ENCODE assay signal across 15 mouse cellular contexts in the genomic region with DNA sequence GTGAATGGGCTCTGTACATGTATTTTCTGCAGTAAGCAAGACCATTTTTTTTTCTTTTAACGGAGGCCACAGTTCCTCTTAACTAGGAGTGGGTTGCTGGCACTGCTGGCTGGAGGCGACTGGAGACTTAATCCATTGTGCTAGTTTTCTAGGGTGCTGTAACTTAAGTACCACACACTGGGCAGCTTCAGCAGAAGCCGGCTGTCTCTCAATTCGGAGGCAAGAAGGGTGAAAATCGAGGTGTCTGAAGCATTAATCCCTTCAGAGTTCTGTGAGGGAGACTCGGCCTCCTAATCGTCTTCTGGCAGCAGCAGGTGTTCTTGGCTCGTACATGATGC.
DNase-seq lines count a peak whose midpoint lies in the region; ATAC-seq and TF ChIP-seq lines count a peak whose summit lies in the region.
"Had no signal": no experiment of that assay in that cellular context is flagged by ENCODE, and none has a peak within 500 bp of the region (broad histone marks: within the 10 kb centered on the region; RNA-seq: fewer than 3 reads in every experiment).

No protein-coding gene starts in this region.

- peaks cover 7% of the 10 kb centered on the region for H3K4me1 ChIP-seq in forebrain, postnatal 0 days (ENCODE audit: insufficient read depth)
- peaks cover 32% of the 10 kb centered on the region for H3K4me1 ChIP-seq in midbrain, embryonic 10.5 days
- peaks cover 21% of the 10 kb centered on the region for H3K4me1 ChIP-seq in neural tube, embryonic 12.5 days
- H3K4me1 ChIP-seq in kidney, embryonic 14.5 days (ENCODE audit: control insufficient read depth, insufficient read depth, low read length): no peaks in the 10 kb centered on the region
- peaks cover 7% of the 10 kb centered on the region; the same call in 1 of the 2 replicates for H3K4me1 ChIP-seq in intestine, embryonic 16.5 days (ENCODE audit: control insufficient read depth, insufficient read depth, low read length)
- H3K4me1 ChIP-seq: heart, embryonic 15.5 days had no signal

- H3K36me3 ChIP-seq in forebrain, postnatal 0 days (ENCODE audit: insufficient read depth): no peaks in the 10 kb centered on the region
- peaks cover 12% of the 10 kb centered on the region for H3K36me3 ChIP-seq in midbrain, embryonic 10.5 days
- H3K36me3 ChIP-seq in neural tube, embryonic 12.5 days: peaks cover 7% of the 10 kb centered on the region; the same call in 1 of the 2 replicates
- no peaks in the 10 kb centered on the region for H3K36me3 ChIP-seq in kidney, embryonic 14.5 days (ENCODE audit: control insufficient read depth, insufficient read depth, low read length)
- no peaks in the 10 kb centered on the region for H3K36me3 ChIP-seq in intestine, embryonic 16.5 days (ENCODE audit: control insufficient read depth, insufficient read depth, low read length)
- H3K36me3 ChIP-seq: heart, embryonic 15.5 days had no signal

- DNase-seq in frontal cortex, postnatal 25 days (ENCODE audit: low spot score in 2 of 2): no peak
- DNase-seq in forebrain, postnatal 0 days: no peak
- DNase-seq in midbrain, embryonic 10.5 days (ENCODE audit: low spot score): no peak
- no peak for DNase-seq in lung, adult 18-20 months
- DNase-seq: cerebellum, adult 8-10 months; heart, adult 18-20 months; liver; lung, adult 2 months; thymus, postnatal 36 days had no signal

- 10% methylated on average over 8 of the region's 8 CpGs for WGBS in forebrain, postnatal 0 days
- WGBS in midbrain, embryonic 10.5 days: 50% methylated on average over 8 of the region's 8 CpGs
- 56% methylated on average over 8 of the region's 8 CpGs for WGBS in neural tube, embryonic 12.5 days
- WGBS in kidney, embryonic 14.5 days: 84% methylated on average over 8 of the region's 8 CpGs
- WGBS in intestine, embryonic 16.5 days: 72% methylated on average over 8 of the region's 8 CpGs

- TF ChIP-seq CTCF in forebrain, postnatal 0 days (IDR thresholded peaks at IDR 0.05; ENCODE audit: low read depth): no peak

- ATAC-seq in frontal cortex, adult (ENCODE audit: low TSS enrichment): peak; percentile 5; the same call in 1 of the 2 replicates
- ATAC-seq in forebrain, postnatal 0 days: peak; percentile 15; the same call in 1 of the 2 replicates
- ATAC-seq in neural tube, embryonic 12.5 days (ENCODE audit: low FRiP score, low read depth): peak; percentile 14; the same call in 1 of the 2 replicates
- no peak for ATAC-seq in kidney, embryonic 14.5 days (ENCODE audit: low FRiP score, low TSS enrichment)
- no peak for ATAC-seq in intestine, embryonic 16.5 days

- peak overlapping the region; percentile 88 for H3K27ac ChIP-seq in forebrain, postnatal 0 days (ENCODE audit: low read depth, low read length)
- H3K27ac ChIP-seq in midbrain, embryonic 10.5 days (replicated peaks): peak overlapping the region; percentile 76; the same call in 1 of the 2 replicates
- no peak overlapping the region for H3K27ac ChIP-seq in neural tube, embryonic 12.5 days
- no peak overlapping the region for H3K27ac ChIP-seq in kidney, embryonic 14.5 days (ENCODE audit: low read depth, low read length)
- H3K27ac ChIP-seq in intestine, embryonic 16.5 days (ENCODE audit: low read length): no peak overlapping the region
- H3K27ac ChIP-seq: heart, embryonic 15.5 days had no signal

- H3K4me2 ChIP-seq in forebrain, postnatal 0 days (ENCODE audit: low read depth): no peak overlapping the region
- H3K4me2 ChIP-seq in neural tube, embryonic 12.5 days (replicated peaks): no peak overlapping the region
- H3K4me2 ChIP-seq in kidney, embryonic 14.5 days (replicated peaks; ENCODE audit: low read depth, low read length): no peak overlapping the region
- H3K4me2 ChIP-seq in intestine, embryonic 16.5 days (ENCODE audit: low read depth, low read length): no peak overlapping the region
- H3K4me2 ChIP-seq: heart, embryonic 15.5 days had no signal

- H3K4me3 ChIP-seq in forebrain, postnatal 0 days (ENCODE audit: low read depth, low read length): no peak overlapping the region
- no peak overlapping the region for H3K4me3 ChIP-seq in midbrain, embryonic 10.5 days
- no peak overlapping the region for H3K4me3 ChIP-seq in neural tube, embryonic 12.5 days
- no peak overlapping the region for H3K4me3 ChIP-seq in kidney, embryonic 14.5 days (ENCODE audit: low read length)
- no peak overlapping the region for H3K4me3 ChIP-seq in intestine, embryonic 16.5 days (ENCODE audit: low read length)
- H3K4me3 ChIP-seq: heart, embryonic 15.5 days had no signal

- H3K9me3 ChIP-seq in forebrain, postnatal 0 days (ENCODE audit: low read length): no peaks in the 10 kb centered on the region
- H3K9me3 ChIP-seq in midbrain, embryonic 10.5 days (replicated peaks): no peaks in the 10 kb centered on the region
- no peaks in the 10 kb centered on the region for H3K9me3 ChIP-seq in neural tube, embryonic 12.5 days
- no peaks in the 10 kb centered on the region for H3K9me3 ChIP-seq in kidney, embryonic 14.5 days (ENCODE audit: control insufficient read depth, low read length)
- no peaks in the 10 kb centered on the region for H3K9me3 ChIP-seq in intestine, embryonic 16.5 days (ENCODE audit: control insufficient read depth, low read length)
- H3K9me3 ChIP-seq: heart, embryonic 15.5 days had no signal

- no peaks in the 10 kb centered on the region for H3K27me3 ChIP-seq in forebrain, postnatal 0 days (ENCODE audit: insufficient read depth, low read length)
- no peaks in the 10 kb centered on the region for H3K27me3 ChIP-seq in midbrain, embryonic 10.5 days (ENCODE audit: low read depth, poor library complexity, severe bottlenecking)
- H3K27me3 ChIP-seq in neural tube, embryonic 12.5 days (replicated peaks): no peaks in the 10 kb centered on the region
- H3K27me3 ChIP-seq in kidney, embryonic 14.5 days (ENCODE audit: control insufficient read depth, insufficient read depth, low read length): no peaks in the 10 kb centered on the region
- no peaks in the 10 kb centered on the region for H3K27me3 ChIP-seq in intestine, embryonic 16.5 days (replicated peaks; ENCODE audit: control insufficient read depth, insufficient read depth, low read length)
- H3K27me3 ChIP-seq: CH12.LX; heart, embryonic 15.5 days had no signal

- H3K9ac ChIP-seq in forebrain, postnatal 0 days: no peak overlapping the region
- H3K9ac ChIP-seq in neural tube, embryonic 12.5 days: no peak overlapping the region
- H3K9ac ChIP-seq in kidney, embryonic 14.5 days (ENCODE audit: low read depth, low read length): no peak overlapping the region
- H3K9ac ChIP-seq in intestine, embryonic 16.5 days (ENCODE audit: low read depth, low read length): no peak overlapping the region
- H3K9ac ChIP-seq: heart, embryonic 15.5 days had no signal

Comparison
In these comparisons a context has a peak if more than half of its experiments do, and no peak if none do; other contexts are left out.
1. ATAC-seq: peak in frontal cortex, adult (single experiment), forebrain, postnatal 0 days (single experiment) and neural tube, embryonic 12.5 days (single experiment); none in kidney, embryonic 14.5 days (single experiment) and intestine, embryonic 16.5 days (single experiment).
2. H3K27ac ChIP-seq: peak in forebrain, postnatal 0 days (single experiment) and midbrain, embryonic 10.5 days (single experiment); none in neural tube, embryonic 12.5 days (single experiment), kidney, embryonic 14.5 days (single experiment) and intestine, embryonic 16.5 days (single experiment).